Mouse (Mus musculus): ENCODE measurements around the gene Serp2. TPM values are rescaled to one million over a fixed set of nuclear protein-coding genes. Genes with fewer than 3 reads are reported as not detected.
A peak's percentile ranks its signal among the peaks of the same experiment; 100 is the strongest.

Serp2 gene
- total and polyA plus RNA-seq, 2 experiments from 2014 or later = 2.3 to 7.2 TPM

DNA sequence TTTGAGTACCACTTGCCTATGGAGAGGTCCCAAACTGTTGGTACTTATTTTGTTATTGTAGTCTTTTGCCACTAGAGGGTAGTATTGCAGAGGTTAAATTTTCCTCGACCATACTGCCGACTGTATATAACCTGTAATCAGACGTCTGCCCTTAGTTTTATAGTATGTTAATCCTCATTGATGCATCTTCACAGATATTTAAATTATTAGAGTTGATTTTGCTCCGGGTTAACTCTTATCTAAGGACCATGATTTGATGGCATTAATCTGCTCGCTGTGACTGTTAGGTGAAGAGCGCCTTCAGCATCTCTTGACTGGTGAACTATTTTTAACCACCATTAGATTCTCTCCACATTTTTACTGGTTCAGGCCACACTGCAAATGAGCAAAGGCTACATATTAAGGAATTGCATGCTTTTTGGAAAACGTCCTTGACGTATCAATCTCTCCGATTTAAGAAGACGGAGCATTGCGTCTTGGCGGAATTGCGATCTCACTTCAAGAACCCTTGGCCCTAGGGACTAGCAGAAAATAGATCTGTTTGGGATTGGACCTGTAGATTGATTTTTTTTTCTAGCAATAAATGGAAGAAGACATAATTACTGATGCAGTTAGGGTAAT lies 53.3 kb downstream of the Serp2 start:
- 5% methylated on average over 13 of the region's 13 CpGs for whole genome bisulfite sequencing
- TF ChIP-seq CTCF (IDR thresholded peaks at IDR 0.05; ENCODE audit: low read depth) = peak; percentile 59
- TF ChIP-seq EP300 (IDR thresholded peaks at IDR 0.05; ENCODE audit: low read depth) = no peak
- peaks cover 14% of the 10 kb centered on the region; the same call in 1 of the 2 replicates for H3K4me1 ChIP-seq (ENCODE audit: control insufficient read depth, insufficient read depth)
- H3K4me3 ChIP-seq (ENCODE audit: low read depth, low read length) = peak overlapping the region; percentile 73
- H3K36me3 ChIP-seq (replicated peaks; ENCODE audit: control insufficient read depth, insufficient read depth, low read length) = peaks cover 20% of the 10 kb centered on the region
- peak; percentile 73 for DNase-seq (ENCODE audit: low spot score)
- H3K9me3 ChIP-seq (replicated peaks; ENCODE audit: control insufficient read depth, low read length) = no peaks in the 10 kb centered on the region
- peak overlapping the region; percentile 74 for H3K4me2 ChIP-seq (ENCODE audit: low read depth, low read length)
- ATAC-seq (ENCODE audit: insufficient read depth, low read depth) = no peak
- peak overlapping the region; percentile 90 for H3K9ac ChIP-seq (replicated peaks; ENCODE audit: low read depth, low read length)
- H3K27ac ChIP-seq (ENCODE audit: low read depth) = peak overlapping the region; percentile 99
- no peaks in the 10 kb centered on the region for H3K27me3 ChIP-seq (ENCODE audit: control insufficient read depth, insufficient read depth, low read length)

DNA sequence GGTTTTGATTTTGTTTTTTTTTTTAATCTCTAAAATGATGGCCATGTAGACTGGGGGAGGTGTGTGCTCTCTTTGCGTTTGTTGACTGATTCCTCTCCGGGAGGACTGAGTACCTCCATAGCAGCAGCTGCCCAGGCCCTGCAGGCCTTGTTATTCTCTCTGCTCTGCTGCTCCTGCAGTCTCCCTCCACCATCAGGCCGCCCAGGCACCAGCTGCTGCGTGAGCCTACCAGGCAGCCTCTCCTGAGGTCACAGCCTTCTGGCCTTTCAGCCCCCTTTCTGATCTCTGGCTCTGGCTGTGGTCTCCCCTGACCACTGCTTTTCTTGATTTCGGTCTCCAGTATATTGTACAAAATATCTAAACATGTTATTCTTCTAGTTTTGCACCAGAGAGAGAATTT lies 56.7 kb downstream of the Serp2 start:
- ATAC-seq (ENCODE audit: insufficient read depth, low read depth) = no peak
- DNase-seq (ENCODE audit: low spot score) = no peak
- 57% methylated on average over 5 of the region's 5 CpGs for WGBS
- no peak for TF ChIP-seq CTCF (IDR thresholded peaks at IDR 0.05; ENCODE audit: low read depth)
- no peak for TF ChIP-seq EP300 (IDR thresholded peaks at IDR 0.05; ENCODE audit: low read depth)
- no peaks in the 10 kb centered on the region for H3K4me1 ChIP-seq (ENCODE audit: control insufficient read depth, insufficient read depth)
- no peaks in the 10 kb centered on the region for H3K27me3 ChIP-seq (ENCODE audit: control insufficient read depth, insufficient read depth, low read length)
- 0 out of 2 replicates have a peak overlapping the region, but pooled peaks have one; percentile 30 for H3K27ac ChIP-seq (ENCODE audit: low read depth)
- H3K4me2 ChIP-seq (ENCODE audit: low read depth, low read length) = no peak overlapping the region
- H3K9ac ChIP-seq (replicated peaks; ENCODE audit: low read depth, low read length) = no peak overlapping the region
- H3K4me3 ChIP-seq (ENCODE audit: low read depth, low read length) = no peak overlapping the region
- no peaks in the 10 kb centered on the region for H3K36me3 ChIP-seq (replicated peaks; ENCODE audit: control insufficient read depth, insufficient read depth, low read length)
- no peaks in the 10 kb centered on the region for H3K9me3 ChIP-seq (replicated peaks; ENCODE audit: control insufficient read depth, low read length)

DNA sequence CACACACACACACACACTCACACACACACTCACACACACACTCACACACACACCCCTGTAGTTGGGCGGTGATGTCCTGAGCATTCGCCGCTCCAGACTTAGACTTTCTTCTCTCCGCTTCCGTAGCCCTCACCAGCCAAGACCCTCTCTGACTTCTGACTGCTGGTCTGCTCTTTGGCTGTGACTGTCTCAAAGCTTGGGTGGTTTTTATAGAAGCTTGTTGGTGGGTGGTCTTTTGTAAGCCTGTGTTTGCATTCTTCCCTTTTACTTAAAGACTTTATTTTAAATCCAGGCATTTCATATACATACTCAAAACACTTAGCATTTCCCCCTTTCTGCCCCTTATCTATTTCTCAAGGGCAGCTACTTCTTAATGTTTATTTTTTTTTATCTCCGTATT lies 57.2 kb downstream of the Serp2 start:
- no peaks in the 10 kb centered on the region for H3K27me3 ChIP-seq (ENCODE audit: control insufficient read depth, insufficient read depth, low read length)
- no peak overlapping the region for H3K27ac ChIP-seq (ENCODE audit: low read depth)
- H3K36me3 ChIP-seq (replicated peaks; ENCODE audit: control insufficient read depth, insufficient read depth, low read length) = no peaks in the 10 kb centered on the region
- WGBS = 85% methylated on average over 6 of the region's 6 CpGs
- DNase-seq (ENCODE audit: low spot score) (no peak), ATAC-seq (ENCODE audit: insufficient read depth, low read depth) (no peak)
- no peak overlapping the region for H3K4me2 ChIP-seq (ENCODE audit: low read depth, low read length)
- H3K4me1 ChIP-seq (ENCODE audit: control insufficient read depth, insufficient read depth) = no peaks in the 10 kb centered on the region
- TF ChIP-seq EP300 (IDR thresholded peaks at IDR 0.05; ENCODE audit: low read depth) (no peak), CTCF (IDR thresholded peaks at IDR 0.05; ENCODE audit: low read depth) (no peak)
- H3K4me3 ChIP-seq (ENCODE audit: low read depth, low read length) = no peak overlapping the region
- no peaks in the 10 kb centered on the region for H3K9me3 ChIP-seq (replicated peaks; ENCODE audit: control insufficient read depth, low read length)
- H3K9ac ChIP-seq (replicated peaks; ENCODE audit: low read depth, low read length) = no peak overlapping the region

DNA sequence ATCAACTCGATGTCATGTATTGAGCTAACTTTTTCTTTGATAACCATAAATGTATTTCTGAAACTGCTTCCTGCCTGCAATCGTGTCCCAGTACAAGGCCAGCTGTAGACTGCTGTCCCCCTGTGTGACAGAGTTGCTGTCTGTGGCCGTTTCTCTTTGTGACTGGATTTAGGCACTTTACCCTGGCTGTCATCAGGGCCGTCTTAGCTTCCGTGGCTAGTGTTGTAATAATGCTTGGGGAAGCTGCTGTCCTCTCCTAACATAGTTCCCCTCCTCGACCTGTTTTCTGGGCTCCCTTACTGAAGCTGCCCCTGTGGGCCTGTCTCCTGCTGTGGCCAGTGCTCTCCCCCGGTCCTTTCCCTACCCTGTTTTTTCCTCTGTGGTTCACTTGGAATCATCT lies 58.5 kb downstream of the Serp2 start:
- Histone ChIP-seq H3K4me1 (ENCODE audit: control insufficient read depth, insufficient read depth) (no peaks in the 10 kb centered on the region), H3K4me2 (ENCODE audit: low read depth, low read length) (no peak overlapping the region), H3K27ac (ENCODE audit: low read depth) (no peak overlapping the region), H3K4me3 (ENCODE audit: low read depth, low read length) (no peak overlapping the region), H3K36me3 (replicated peaks; ENCODE audit: control insufficient read depth, insufficient read depth, low read length) (no peaks in the 10 kb centered on the region), H3K9me3 (replicated peaks; ENCODE audit: control insufficient read depth, low read length) (no peaks in the 10 kb centered on the region), H3K9ac (replicated peaks; ENCODE audit: low read depth, low read length) (no peak overlapping the region), H3K27me3 (ENCODE audit: control insufficient read depth, insufficient read depth, low read length) (no peaks in the 10 kb centered on the region)
- ATAC-seq (ENCODE audit: insufficient read depth, low read depth) = 0 out of 2 replicates have a peak, but pooled peaks have one; percentile 33
- no peak for DNase-seq (ENCODE audit: low spot score)
- TF ChIP-seq CTCF (IDR thresholded peaks at IDR 0.05; ENCODE audit: low read depth) (no peak), EP300 (IDR thresholded peaks at IDR 0.05; ENCODE audit: low read depth) (no peak)
- WGBS = 37% methylated on average over 7 of the region's 7 CpGs

DNA sequence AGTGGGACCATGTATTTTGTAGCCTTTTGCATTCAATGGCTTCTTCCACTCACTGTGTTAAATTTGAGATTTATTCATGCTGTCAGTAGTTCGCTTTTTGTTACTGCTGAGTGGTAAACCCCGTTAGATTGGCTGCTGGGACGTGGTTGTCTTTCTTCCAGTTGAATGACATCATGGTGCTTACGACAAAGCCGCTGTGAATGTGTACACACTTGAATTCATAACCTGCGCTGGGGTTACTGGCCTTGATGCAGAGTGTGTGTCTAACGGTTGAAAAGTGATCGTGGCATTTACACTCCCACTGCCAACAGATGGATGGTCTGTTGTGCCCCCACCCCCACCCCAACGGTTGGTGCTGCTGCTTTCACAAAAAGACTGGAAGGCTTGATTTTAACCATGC lies 59.5 kb downstream of the Serp2 start:
- 83% methylated on average over 9 of the region's 9 CpGs for WGBS
- Histone ChIP-seq H3K27ac (ENCODE audit: low read depth) (no peak overlapping the region), H3K4me1 (ENCODE audit: control insufficient read depth, insufficient read depth) (no peaks in the 10 kb centered on the region), H3K36me3 (replicated peaks; ENCODE audit: control insufficient read depth, insufficient read depth, low read length) (no peaks in the 10 kb centered on the region), H3K4me3 (ENCODE audit: low read depth, low read length) (no peak overlapping the region), H3K9me3 (replicated peaks; ENCODE audit: control insufficient read depth, low read length) (no peaks in the 10 kb centered on the region), H3K4me2 (ENCODE audit: low read depth, low read length) (no peak overlapping the region), H3K27me3 (ENCODE audit: control insufficient read depth, insufficient read depth, low read length) (no peaks in the 10 kb centered on the region), H3K9ac (replicated peaks; ENCODE audit: low read depth, low read length) (no peak overlapping the region)
- ATAC-seq (ENCODE audit: insufficient read depth, low read depth) (no peak), DNase-seq (ENCODE audit: low spot score) (no peak)
- no peak for TF ChIP-seq CTCF (IDR thresholded peaks at IDR 0.05; ENCODE audit: low read depth)

DNA sequence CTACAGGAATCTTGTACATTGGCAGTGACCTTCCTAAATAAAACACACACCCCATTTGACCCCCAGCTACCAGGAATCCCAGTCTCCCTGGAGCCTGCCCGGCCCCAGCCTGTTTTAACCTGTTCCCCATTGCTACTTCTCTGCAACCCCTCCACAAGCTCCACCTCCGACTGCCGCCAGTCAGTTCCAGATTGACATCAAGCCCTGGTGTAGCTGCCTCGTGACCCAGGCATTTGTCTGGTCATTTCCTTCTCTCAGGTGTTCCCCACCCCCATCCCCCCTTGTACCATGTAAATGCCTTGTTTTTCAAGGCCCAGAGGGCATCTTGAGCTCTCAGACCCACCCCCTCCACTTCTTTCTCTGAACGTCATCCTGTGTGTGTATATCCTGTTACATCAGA lies 61.7 kb downstream of the Serp2 start:
- 50% methylated on average over 5 of the region's 5 CpGs for WGBS
- no peaks in the 10 kb centered on the region for H3K27me3 ChIP-seq (ENCODE audit: control insufficient read depth, insufficient read depth, low read length)
- no peaks in the 10 kb centered on the region for H3K4me1 ChIP-seq (ENCODE audit: control insufficient read depth, insufficient read depth)
- no peak overlapping the region for H3K9ac ChIP-seq (replicated peaks; ENCODE audit: low read depth, low read length)
- TF ChIP-seq EP300 (IDR thresholded peaks at IDR 0.05; ENCODE audit: low read depth) = no peak
- TF ChIP-seq CTCF (IDR thresholded peaks at IDR 0.05; ENCODE audit: low read depth) = no peak
- DNase-seq (ENCODE audit: low spot score) (no peak), ATAC-seq (ENCODE audit: insufficient read depth, low read depth) (no peak)
- no peak overlapping the region for H3K27ac ChIP-seq (ENCODE audit: low read depth)
- no peak overlapping the region for H3K4me3 ChIP-seq (ENCODE audit: low read depth, low read length)
- H3K36me3 ChIP-seq (replicated peaks; ENCODE audit: control insufficient read depth, insufficient read depth, low read length) = no peaks in the 10 kb centered on the region
- H3K4me2 ChIP-seq (ENCODE audit: low read depth, low read length) = no peak overlapping the region
- no peaks in the 10 kb centered on the region for H3K9me3 ChIP-seq (replicated peaks; ENCODE audit: control insufficient read depth, low read length)

All from heart, postnatal 0 days (tissue).